Mouse (Mus musculus) bone marrow, adult 2 months (tissue): Measurements from ENCODE around the gene Aqp12.
A peak's percentile ranks its signal among the peaks of the same experiment; 100 is the strongest.

Experiments
- CTCF ChIP-seq: fragments of 200-500 bp; IDR thresholded peaks from 2 replicates; pipeline ENCODE4 v1.5.1; 2011; ENCODE audit warnings: low read length, control low read depth; ENCODE audit not compliant: control insufficient read depth, insufficient read depth
- POLR2A ChIP-seq: fragments of 200-500 bp; IDR thresholded peaks from 2 replicates; pipeline ENCODE4 v1.6.1; 2011; ENCODE audit warnings: low read depth, mild to moderate bottlenecking, control low read depth, low read length, borderline replicate concordance; ENCODE audit not compliant: control insufficient read depth

DNA sequence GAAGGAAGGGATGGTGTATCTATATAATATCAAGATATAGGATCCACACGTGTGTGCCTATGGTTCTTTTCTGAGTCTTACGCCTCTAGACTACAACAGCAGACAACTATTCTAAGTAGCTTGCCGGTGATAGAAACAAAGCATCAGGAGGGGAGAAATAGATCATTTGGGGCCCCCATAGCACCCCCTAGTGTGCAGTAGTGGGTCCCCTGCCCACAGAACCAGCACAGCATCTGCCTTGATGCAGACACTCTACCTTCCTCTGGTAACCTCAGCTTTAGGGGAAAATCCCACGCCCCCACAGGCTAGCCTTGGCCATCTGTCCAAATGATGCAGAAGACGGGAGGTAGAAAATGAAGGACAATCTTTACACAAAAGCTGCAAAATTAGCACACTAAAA is 21.1 kb upstream of the Aqp12 start:
- TF ChIP-seq CTCF (peak; percentile 23; the same call in 1 of the 2 replicates), POLR2A (no peak)
